Mouse (Mus musculus): Measurements from ENCODE around the gene Mapk12.

- TF ChIP-seq GATA1 (IDR thresholded peaks at IDR 0.05; ENCODE audit: borderline replicate concordance, low read length), result no peak
- TF ChIP-seq FLI1 (IDR thresholded peaks at IDR 0.05; ENCODE audit: low read length), result no peak
These were observed 36.1 kb downstream of the Mapk12 start for GRCm38 (mm10) chr15:89104425-89104824.
